Mouse (Mus musculus) heart, postnatal 25 days (tissue): ENCODE data around the gene Pla2g12a. TPM values are rescaled to one million over a fixed set of nuclear protein-coding genes. Genes with fewer than 3 reads are reported as not detected.

Source experiments
- DNase-seq: peaks from one replicate; pipeline ENCODE4 v3.0.0; 2022; ENCODE audit warnings: low spot score
- intact Hi-C: fragments of 180-260 bp; cut with DNase I; formaldehyde crosslinking; loops from one replicate; pipeline ENCODE4 v1.15.1; 2025
- total RNA-seq, 2 experiments: library from RNA; stranded (reverse); gene quantifications; 2 replicates each; pipeline ENCODE4 v1.2.3; 2021

The Pla2g12a gene
- total RNA-seq, 2 experiments from 2014 or later = 41.5 to 50.2 TPM

DNA sequence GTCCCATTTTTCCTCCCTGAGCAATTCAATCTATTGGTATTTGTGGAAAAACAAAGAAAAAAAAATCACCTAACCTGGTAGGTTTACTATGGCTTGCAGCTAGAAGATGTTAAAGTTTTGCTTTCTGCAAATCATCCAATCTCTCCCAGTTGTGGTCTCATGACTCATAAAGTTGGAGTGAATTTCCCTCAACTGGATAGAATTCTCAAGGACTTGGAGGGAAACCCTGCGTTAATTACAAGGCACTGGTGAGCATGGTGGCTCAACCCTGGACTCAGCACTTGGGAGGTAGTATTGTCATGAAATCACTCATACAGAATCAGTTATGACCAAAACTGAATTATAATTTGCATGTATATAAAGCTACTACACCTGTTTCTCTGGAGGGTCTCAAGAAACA lies 62.9 kb downstream of the Pla2g12a start:
- no peak for DNase-seq
- intact Hi-C loops = no loop called here

DNA sequence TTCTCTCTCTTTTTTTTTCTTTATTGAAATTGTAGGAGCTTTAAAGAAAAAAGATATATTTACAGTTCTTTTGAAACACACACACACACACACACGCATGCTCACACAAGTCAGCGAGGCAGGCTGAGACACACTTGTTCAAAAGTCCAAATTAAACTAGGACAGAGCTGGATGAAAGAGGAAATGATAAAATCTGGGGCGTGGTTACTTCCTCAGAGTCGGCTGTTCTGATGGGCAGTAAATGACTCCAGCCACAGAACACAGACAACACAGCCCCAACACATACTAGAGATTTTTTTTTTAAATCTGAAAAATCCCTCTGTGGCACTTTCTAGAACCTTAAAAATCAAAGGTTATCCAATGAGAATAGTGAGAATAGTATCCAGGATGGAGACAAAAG lies 65.4 kb downstream of the Pla2g12a start:
- intact Hi-C loops = no loop called here
- DNase-seq = no peak

Other genes starting within 250 kb of the Pla2g12a start
- gene Egf, start 123.3 kb upstream of the Pla2g12a start, total RNA-seq = 1 to 10 TPM; 1.4 to 1.7 TPM
- not detected for gene Lrit3, start 74.6 kb upstream of the Pla2g12a start, total RNA-seq
- gene Rrh, start 56.0 kb upstream of the Pla2g12a start, total RNA-seq = not detected
- gene Gar1, start 47.2 kb upstream of the Pla2g12a start, total RNA-seq = 10 to 100 TPM; 18.6 to 18.9 TPM
- 1 to 10 TPM in 1 of 2 experiments, under 1 TPM in 1; 0.73 to 1.1 TPM for gene Cfi, start 42.7 kb upstream of the Pla2g12a start, total RNA-seq
- gene Casp6, start 22.8 kb downstream of the Pla2g12a start, total RNA-seq = 10 to 100 TPM; 11.8 to 12.2 TPM
- gene Mcub, start 91.6 kb downstream of the Pla2g12a start, total RNA-seq = 1 to 10 TPM; 1.8 to 2.2 TPM
- 10 to 100 TPM; 31.9 to 33.2 TPM for gene Sec24b, start 182.9 kb downstream of the Pla2g12a start, total RNA-seq